Mouse (Mus musculus): ENCODE measurements around the gene Kcnq5. TPM values are rescaled to one million over a fixed set of nuclear protein-coding genes. Genes with fewer than 3 reads are reported as not detected.

Kcnq5 gene
- polyA plus RNA-seq, 1 experiment from 2014 or later = 1.5 TPM

GRCm38 (mm10) chr1:21634013-21634412, 327.7 kb downstream of the Kcnq5 start:
- WGBS = 53% methylated on average over 1 of the region's 1 CpGs
- Histone ChIP-seq H3K4me1 (ENCODE audit: control insufficient read depth, insufficient read depth, low read length) (no peaks in the 10 kb centered on the region), H3K27ac (ENCODE audit: low read length) (no peak overlapping the region), H3K4me2 (ENCODE audit: low read depth, low read length) (no peak overlapping the region), H3K4me3 (replicated peaks; ENCODE audit: low read length) (no peak overlapping the region), H3K36me3 (ENCODE audit: control insufficient read depth, insufficient read depth, low read length) (no peaks in the 10 kb centered on the region), H3K9ac (ENCODE audit: low read length) (no peak overlapping the region), H3K27me3 (ENCODE audit: control insufficient read depth, insufficient read depth, low read length) (no peaks in the 10 kb centered on the region), H3K9me3 (replicated peaks; ENCODE audit: control insufficient read depth, low read length) (no peaks in the 10 kb centered on the region)
- ATAC-seq (ENCODE audit: insufficient read depth, low FRiP score) = no peak

- no peak overlapping the region for H3K4me2 ChIP-seq (ENCODE audit: low read depth, low read length)
- H3K27ac ChIP-seq (ENCODE audit: low read length) = no peak overlapping the region
- ATAC-seq (ENCODE audit: insufficient read depth, low FRiP score) = no peak
- no peaks in the 10 kb centered on the region for H3K36me3 ChIP-seq (ENCODE audit: control insufficient read depth, insufficient read depth, low read length)
- no peak overlapping the region for H3K9ac ChIP-seq (ENCODE audit: low read length)
- no peaks in the 10 kb centered on the region for H3K27me3 ChIP-seq (ENCODE audit: control insufficient read depth, insufficient read depth, low read length)
- no peaks in the 10 kb centered on the region for H3K4me1 ChIP-seq (ENCODE audit: control insufficient read depth, insufficient read depth, low read length)
- WGBS = 87% methylated on average over 2 of the region's 2 CpGs
- H3K9me3 ChIP-seq (replicated peaks; ENCODE audit: control insufficient read depth, low read length) = no peaks in the 10 kb centered on the region
- H3K4me3 ChIP-seq (replicated peaks; ENCODE audit: low read length) = no peak overlapping the region
These were observed 339.3 kb downstream of the Kcnq5 start for GRCm38 (mm10) chr1:21622455-21622854.

GRCm38 (mm10) chr1:21622039-21622438, 339.7 kb downstream of the Kcnq5 start:
- no peak overlapping the region for H3K4me3 ChIP-seq (replicated peaks; ENCODE audit: low read length)
- H3K4me2 ChIP-seq (ENCODE audit: low read depth, low read length) = no peak overlapping the region
- 71% methylated on average over 1 of the region's 1 CpGs for WGBS
- no peak for ATAC-seq (ENCODE audit: insufficient read depth, low FRiP score)
- no peaks in the 10 kb centered on the region for H3K4me1 ChIP-seq (ENCODE audit: control insufficient read depth, insufficient read depth, low read length)
- H3K9me3 ChIP-seq (replicated peaks; ENCODE audit: control insufficient read depth, low read length) = no peaks in the 10 kb centered on the region
- H3K9ac ChIP-seq (ENCODE audit: low read length) = no peak overlapping the region
- H3K27ac ChIP-seq (ENCODE audit: low read length) = no peak overlapping the region
- no peaks in the 10 kb centered on the region for H3K36me3 ChIP-seq (ENCODE audit: control insufficient read depth, insufficient read depth, low read length)
- no peaks in the 10 kb centered on the region for H3K27me3 ChIP-seq (ENCODE audit: control insufficient read depth, insufficient read depth, low read length)

- no peaks in the 10 kb centered on the region for H3K4me1 ChIP-seq (ENCODE audit: control insufficient read depth, insufficient read depth, low read length)
- no peak overlapping the region for H3K4me3 ChIP-seq (replicated peaks; ENCODE audit: low read length)
- no peaks in the 10 kb centered on the region for H3K27me3 ChIP-seq (ENCODE audit: control insufficient read depth, insufficient read depth, low read length)
- no peaks in the 10 kb centered on the region for H3K36me3 ChIP-seq (ENCODE audit: control insufficient read depth, insufficient read depth, low read length)
- ATAC-seq (ENCODE audit: insufficient read depth, low FRiP score) = no peak
- no peak overlapping the region for H3K9ac ChIP-seq (ENCODE audit: low read length)
- WGBS = 88% methylated on average over 3 of the region's 3 CpGs
- no peak overlapping the region for H3K4me2 ChIP-seq (ENCODE audit: low read depth, low read length)
- no peaks in the 10 kb centered on the region for H3K9me3 ChIP-seq (replicated peaks; ENCODE audit: control insufficient read depth, low read length)
- H3K27ac ChIP-seq (ENCODE audit: low read length) = no peak overlapping the region
These were observed 343.0 kb downstream of the Kcnq5 start for GRCm38 (mm10) chr1:21618712-21619111.

GRCm38 (mm10) chr1:21616666-21617065, 345.1 kb downstream of the Kcnq5 start:
- ATAC-seq (ENCODE audit: insufficient read depth, low FRiP score) = no peak
- Histone ChIP-seq H3K27me3 (ENCODE audit: control insufficient read depth, insufficient read depth, low read length) (no peaks in the 10 kb centered on the region), H3K9me3 (replicated peaks; ENCODE audit: control insufficient read depth, low read length) (no peaks in the 10 kb centered on the region), H3K27ac (ENCODE audit: low read length) (no peak overlapping the region), H3K4me2 (ENCODE audit: low read depth, low read length) (no peak overlapping the region), H3K9ac (ENCODE audit: low read length) (no peak overlapping the region), H3K4me3 (replicated peaks; ENCODE audit: low read length) (no peak overlapping the region), H3K4me1 (ENCODE audit: control insufficient read depth, insufficient read depth, low read length) (no peaks in the 10 kb centered on the region), H3K36me3 (ENCODE audit: control insufficient read depth, insufficient read depth, low read length) (no peaks in the 10 kb centered on the region)
- 57% methylated on average over 4 of the region's 4 CpGs for WGBS

- no peaks in the 10 kb centered on the region for H3K9me3 ChIP-seq (replicated peaks; ENCODE audit: control insufficient read depth, low read length)
- H3K4me3 ChIP-seq (replicated peaks; ENCODE audit: low read length) = no peak overlapping the region
- H3K27me3 ChIP-seq (ENCODE audit: control insufficient read depth, insufficient read depth, low read length) = no peaks in the 10 kb centered on the region
- H3K9ac ChIP-seq (ENCODE audit: low read length) = no peak overlapping the region
- no peak overlapping the region for H3K27ac ChIP-seq (ENCODE audit: low read length)
- no peaks in the 10 kb centered on the region for H3K36me3 ChIP-seq (ENCODE audit: control insufficient read depth, insufficient read depth, low read length)
- no peak overlapping the region for H3K4me2 ChIP-seq (ENCODE audit: low read depth, low read length)
- no peaks in the 10 kb centered on the region for H3K4me1 ChIP-seq (ENCODE audit: control insufficient read depth, insufficient read depth, low read length)
- no peak for ATAC-seq (ENCODE audit: insufficient read depth, low FRiP score)
- WGBS = 32% methylated on average over 2 of the region's 2 CpGs
These were observed 347.8 kb downstream of the Kcnq5 start for GRCm38 (mm10) chr1:21613933-21614332.

- no peak overlapping the region for H3K4me3 ChIP-seq (replicated peaks; ENCODE audit: low read length)
- H3K36me3 ChIP-seq (ENCODE audit: control insufficient read depth, insufficient read depth, low read length) = no peaks in the 10 kb centered on the region
- H3K4me2 ChIP-seq (ENCODE audit: low read depth, low read length) = no peak overlapping the region
- no peaks in the 10 kb centered on the region for H3K9me3 ChIP-seq (replicated peaks; ENCODE audit: control insufficient read depth, low read length)
- no peak overlapping the region for H3K9ac ChIP-seq (ENCODE audit: low read length)
- ATAC-seq (ENCODE audit: insufficient read depth, low FRiP score) = no peak
- no peak overlapping the region for H3K27ac ChIP-seq (ENCODE audit: low read length)
- no peaks in the 10 kb centered on the region for H3K4me1 ChIP-seq (ENCODE audit: control insufficient read depth, insufficient read depth, low read length)
- H3K27me3 ChIP-seq (ENCODE audit: control insufficient read depth, insufficient read depth, low read length) = no peaks in the 10 kb centered on the region
- WGBS = 52% methylated on average over 4 of the region's 4 CpGs
These were observed 357.7 kb downstream of the Kcnq5 start for GRCm38 (mm10) chr1:21604003-21604402.

GRCm38 (mm10) chr1:21602567-21602966, 359.2 kb downstream of the Kcnq5 start:
- Histone ChIP-seq H3K4me3 (replicated peaks; ENCODE audit: low read length) (no peak overlapping the region), H3K4me2 (ENCODE audit: low read depth, low read length) (no peak overlapping the region), H3K27me3 (ENCODE audit: control insufficient read depth, insufficient read depth, low read length) (no peaks in the 10 kb centered on the region), H3K36me3 (ENCODE audit: control insufficient read depth, insufficient read depth, low read length) (no peaks in the 10 kb centered on the region), H3K9ac (ENCODE audit: low read length) (no peak overlapping the region), H3K4me1 (ENCODE audit: control insufficient read depth, insufficient read depth, low read length) (no peaks in the 10 kb centered on the region), H3K27ac (ENCODE audit: low read length) (no peak overlapping the region), H3K9me3 (replicated peaks; ENCODE audit: control insufficient read depth, low read length) (no peaks in the 10 kb centered on the region)
- no peak for ATAC-seq (ENCODE audit: insufficient read depth, low FRiP score)

- Histone ChIP-seq H3K9me3 (replicated peaks; ENCODE audit: control insufficient read depth, low read length) (no peaks in the 10 kb centered on the region), H3K4me3 (replicated peaks; ENCODE audit: low read length) (no peak overlapping the region), H3K36me3 (ENCODE audit: control insufficient read depth, insufficient read depth, low read length) (no peaks in the 10 kb centered on the region), H3K27me3 (ENCODE audit: control insufficient read depth, insufficient read depth, low read length) (no peaks in the 10 kb centered on the region), H3K4me2 (ENCODE audit: low read depth, low read length) (no peak overlapping the region), H3K27ac (ENCODE audit: low read length) (no peak overlapping the region), H3K4me1 (ENCODE audit: control insufficient read depth, insufficient read depth, low read length) (no peaks in the 10 kb centered on the region), H3K9ac (ENCODE audit: low read length) (no peak overlapping the region)
- no peak for ATAC-seq (ENCODE audit: insufficient read depth, low FRiP score)
- WGBS = 76% methylated on average over 4 of the region's 4 CpGs
These were observed 361.1 kb downstream of the Kcnq5 start for GRCm38 (mm10) chr1:21600606-21601005.

GRCm38 (mm10) chr1:21593872-21594271, 367.9 kb downstream of the Kcnq5 start:
- H3K9ac ChIP-seq (ENCODE audit: low read length) = no peak overlapping the region
- no peak overlapping the region for H3K4me3 ChIP-seq (replicated peaks; ENCODE audit: low read length)
- H3K36me3 ChIP-seq (ENCODE audit: control insufficient read depth, insufficient read depth, low read length) = no peaks in the 10 kb centered on the region
- no peaks in the 10 kb centered on the region for H3K4me1 ChIP-seq (ENCODE audit: control insufficient read depth, insufficient read depth, low read length)
- no peak overlapping the region for H3K4me2 ChIP-seq (ENCODE audit: low read depth, low read length)
- no peak overlapping the region for H3K27ac ChIP-seq (ENCODE audit: low read length)
- no peaks in the 10 kb centered on the region for H3K9me3 ChIP-seq (replicated peaks; ENCODE audit: control insufficient read depth, low read length)
- WGBS = 45% methylated on average over 4 of the region's 4 CpGs
- ATAC-seq (ENCODE audit: insufficient read depth, low FRiP score) = no peak
- no peaks in the 10 kb centered on the region for H3K27me3 ChIP-seq (ENCODE audit: control insufficient read depth, insufficient read depth, low read length)

Data from stomach, embryonic 16.5 days (tissue).